ENCODE assay signal across 18 mouse cellular contexts in the genomic region with DNA sequence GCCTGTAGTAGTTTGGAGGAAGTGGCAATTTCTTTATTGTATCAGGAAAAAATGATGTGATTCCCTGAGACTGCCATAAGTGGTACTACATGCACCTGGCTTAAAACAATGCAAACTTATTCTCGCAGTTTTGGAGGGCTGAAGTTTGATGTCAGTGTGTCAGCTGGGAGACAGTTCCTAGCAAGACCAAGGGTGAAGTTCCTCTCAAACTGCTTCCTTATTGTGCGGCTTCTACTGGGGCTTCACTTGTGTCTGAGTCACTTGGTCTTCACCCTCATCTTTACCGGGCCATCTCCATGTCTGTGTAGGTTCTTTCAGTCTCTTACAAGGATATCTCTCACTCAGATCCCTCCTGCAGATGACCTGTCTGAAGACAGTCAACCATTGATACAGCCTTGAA.
DNase-seq lines count a peak whose midpoint lies in the region; ATAC-seq lines count a peak whose summit lies in the region.
"Had no signal": no experiment of that assay in that cellular context is flagged by ENCODE, and none has a peak within 500 bp of the region (broad histone marks: within the 10 kb centered on the region; RNA-seq: fewer than 3 reads in every experiment).

No protein-coding gene starts in this region.

- DNase-seq in adipocyte (ENCODE audit: low spot score) = no peak
- DNase-seq in cerebellum, postnatal 4 days (ENCODE audit: low spot score in 2 of 2) = no peak
- DNase-seq in Muller cell, postnatal 12 days (ENCODE audit: inconsistent ontology term) = no peak
- DNase-seq: adrenal gland, adult 8-10 months; adrenal gland, postnatal 14 days; adrenal gland, postnatal 36 days; cerebellum, adult 11-12 months; cerebellum, adult 2 months; cerebellum, adult 9-10 months; cerebellum, postnatal 10 days; cerebellum, postnatal 25 days; forebrain, postnatal 0 days had no signal

- 0 out of 2 replicates have a peak, but pooled peaks have one; percentile 29 for ATAC-seq in common myeloid progenitor, adult 5-6 weeks (replicated peaks; ENCODE audit: low read depth, poor library complexity, severe bottlenecking)
- peak; percentile 58 for ATAC-seq in granulocyte monocyte progenitor cell, adult 5-6 weeks (replicated peaks; ENCODE audit: poor library complexity, severe bottlenecking)
- ATAC-seq in megakaryocyte, adult 5-6 weeks (ENCODE audit: poor library complexity, severe bottlenecking) = peak; percentile 77
- 0 out of 2 replicates have a peak, but pooled peaks have one; percentile 35 for ATAC-seq in monocyte, adult 5-6 weeks (replicated peaks; ENCODE audit: insufficient number of reproducible peaks, low FRiP score, low TSS enrichment, poor library complexity, severe bottlenecking)
- no peak for ATAC-seq in activated CD4-positive, CD25-positive, alpha-beta regulatory T cell, adult 4 months
- ATAC-seq: Patski had no signal
